Mouse (Mus musculus): ENCODE data around the gene Wsb2. TPM values are rescaled to one million over a fixed set of nuclear protein-coding genes. Genes with fewer than 3 reads are reported as not detected.

Gene Wsb2
- polyA plus RNA-seq, 1 experiment = 131 TPM

DNA sequence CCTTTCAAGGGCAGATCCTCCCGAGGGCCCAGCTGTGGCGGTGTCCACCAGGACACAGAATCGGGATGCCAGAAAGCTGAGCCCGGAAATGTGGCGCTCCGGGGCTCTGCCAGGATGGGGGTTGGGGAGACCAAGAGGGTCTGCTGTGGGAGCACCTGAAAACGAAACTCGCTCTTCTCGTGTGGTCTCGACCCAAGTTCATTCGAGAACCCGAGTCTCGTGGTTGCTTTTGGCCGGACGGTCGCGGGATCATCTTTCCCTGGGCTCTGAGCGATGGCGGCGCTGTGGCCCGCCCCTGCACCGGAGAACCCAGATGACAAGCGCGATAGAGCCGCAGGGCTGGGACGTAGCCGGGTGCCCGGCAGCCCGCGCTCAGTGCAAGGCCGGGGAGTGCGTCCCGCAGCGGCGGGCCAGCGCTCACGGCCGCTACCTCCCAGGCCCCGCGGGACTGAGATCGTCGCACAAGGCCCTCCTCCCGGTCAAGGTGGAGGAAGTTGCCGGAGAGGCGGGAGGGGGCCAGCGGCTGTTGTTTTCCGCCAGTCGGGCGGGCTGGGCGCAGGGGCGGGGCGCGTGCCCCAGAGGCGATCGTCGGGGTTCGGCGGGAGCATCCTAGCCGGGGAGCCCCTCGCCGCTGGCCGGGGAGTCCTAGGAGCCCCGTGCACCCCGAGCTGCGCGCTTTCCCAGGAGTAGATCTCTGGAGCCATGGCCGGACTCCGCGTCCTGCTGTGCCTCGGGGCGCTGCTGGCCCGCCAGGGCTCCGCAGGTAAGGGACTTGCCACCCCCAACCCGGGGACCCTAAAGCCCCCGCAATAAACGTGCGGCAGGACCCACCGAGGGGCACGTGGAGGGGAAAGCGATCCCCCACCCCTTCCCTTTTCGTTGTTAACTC lies 38.1 kb upstream of the Wsb2 start, which contains the start of gene Vsig10:
Gene Vsig10, plus strand, starts transcription at position 343 of the 889 bp plus-strand sequence.
- H3K79me2 ChIP-seq (ENCODE audit: control insufficient read depth, insufficient read depth) = no peaks in the 10 kb centered on the region
- no peaks in the 10 kb centered on the region for H3K79me3 ChIP-seq (ENCODE audit: low read depth)
- H3K4me3 ChIP-seq (ENCODE audit: insufficient read depth, poor library complexity, severe bottlenecking) = peak within 1 kb of the TSS; percentile 50
- H3K36me3 ChIP-seq (ENCODE audit: control insufficient read depth, insufficient read depth) = no peaks in the 10 kb centered on the region
- peak within 1 kb of the TSS; percentile 69 for H3ac ChIP-seq (ENCODE audit: control insufficient read depth, insufficient read length, low read depth)
- TF ChIP-seq CTCF (IDR thresholded peaks at IDR 0.05; ENCODE audit: control insufficient read depth, insufficient read depth, insufficient read length) = peak; percentile 20
- no peak for TF ChIP-seq MAX (IDR thresholded peaks at IDR 0.05)
- H3K27me3 ChIP-seq (ENCODE audit: control insufficient read depth, insufficient read depth, insufficient read length) = no peaks in the 10 kb centered on the region

DNA sequence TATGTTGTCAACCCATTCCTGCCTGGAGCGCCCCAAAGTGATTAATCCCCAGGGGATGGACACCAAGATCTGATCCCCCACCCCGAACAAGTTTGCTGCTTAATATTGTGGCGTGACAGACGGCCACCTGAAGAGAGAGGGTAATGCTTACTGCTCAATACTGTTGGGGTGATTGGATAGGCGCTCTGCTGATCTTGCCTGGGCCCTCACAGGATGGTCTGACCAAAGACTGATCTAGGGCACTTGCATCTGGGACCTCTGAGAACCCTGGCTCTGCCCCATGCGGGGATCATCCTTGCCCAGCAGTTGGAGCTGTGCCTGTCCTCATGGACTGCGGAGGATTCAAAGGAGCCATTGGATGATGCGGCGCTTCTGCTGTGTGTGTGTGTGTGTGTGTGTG lies 33.4 kb upstream of the Wsb2 start:
- Histone ChIP-seq H3K79me2 (ENCODE audit: control insufficient read depth, insufficient read depth) (no peaks in the 10 kb centered on the region), H3K27me3 (ENCODE audit: control insufficient read depth, insufficient read depth, insufficient read length) (no peaks in the 10 kb centered on the region), H3K36me3 (ENCODE audit: control insufficient read depth, insufficient read depth) (no peaks in the 10 kb centered on the region), H3K4me3 (ENCODE audit: insufficient read depth, poor library complexity, severe bottlenecking) (no peak overlapping the region), H3K79me3 (ENCODE audit: low read depth) (no peaks in the 10 kb centered on the region), H3ac (ENCODE audit: control insufficient read depth, insufficient read length, low read depth) (no peak overlapping the region)
- TF ChIP-seq FOSL1 (IDR thresholded peaks at IDR 0.05; ENCODE audit: insufficient read depth, low read length, poor library complexity, severe bottlenecking) = no peak
- TF ChIP-seq CEBPB (IDR thresholded peaks at IDR 0.05; ENCODE audit: low read depth) = no peak
- TF ChIP-seq MAX (IDR thresholded peaks at IDR 0.05) = no peak
- no peak for TF ChIP-seq MYOG (IDR thresholded peaks at IDR 0.05; ENCODE audit: control insufficient read depth, extremely low read depth, insufficient read length)
- TF ChIP-seq USF1 (IDR thresholded peaks at IDR 0.05; ENCODE audit: low read depth) = no peak

DNA sequence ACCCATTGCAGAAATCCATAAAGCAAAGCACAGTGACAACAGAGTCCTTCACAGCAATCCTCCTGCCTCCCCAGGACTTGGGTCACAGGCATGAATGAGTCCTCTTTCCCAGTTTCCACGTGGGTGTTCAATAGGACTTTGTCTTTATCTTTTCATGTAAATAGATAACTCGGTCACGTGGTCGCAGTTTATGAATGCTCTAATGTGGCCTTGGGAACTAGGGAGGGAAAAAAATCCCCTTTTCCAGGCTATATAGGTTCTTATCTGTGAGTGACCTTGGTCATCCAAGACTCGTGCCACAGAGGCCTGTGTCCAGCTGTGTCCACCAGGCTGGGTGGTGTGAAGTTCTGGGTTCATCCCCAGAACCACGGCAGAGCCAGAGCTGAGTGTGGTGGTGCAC lies 30.7 kb upstream of the Wsb2 start:
- Histone ChIP-seq H3K79me2 (ENCODE audit: control insufficient read depth, insufficient read depth) (no peaks in the 10 kb centered on the region), H3K4me3 (ENCODE audit: insufficient read depth, poor library complexity, severe bottlenecking) (no peak overlapping the region), H3ac (ENCODE audit: control insufficient read depth, insufficient read length, low read depth) (no peak overlapping the region), H3K27me3 (ENCODE audit: control insufficient read depth, insufficient read depth, insufficient read length) (no peaks in the 10 kb centered on the region), H3K36me3 (ENCODE audit: control insufficient read depth, insufficient read depth) (no peaks in the 10 kb centered on the region), H3K79me3 (ENCODE audit: low read depth) (no peaks in the 10 kb centered on the region)
- TF ChIP-seq CTCF (IDR thresholded peaks at IDR 0.05; ENCODE audit: control insufficient read depth, insufficient read depth, insufficient read length) = no peak
- no peak for TF ChIP-seq FOSL1 (IDR thresholded peaks at IDR 0.05; ENCODE audit: insufficient read depth, low read length, poor library complexity, severe bottlenecking)
- TF ChIP-seq USF1 (IDR thresholded peaks at IDR 0.05; ENCODE audit: low read depth) = no peak
- TF ChIP-seq MYOD1 (IDR thresholded peaks at IDR 0.05; ENCODE audit: control insufficient read depth, insufficient read length, low read depth) = no peak
- no peak for TF ChIP-seq MYOG (IDR thresholded peaks at IDR 0.05; ENCODE audit: control insufficient read depth, extremely low read depth, insufficient read length)
- TF ChIP-seq MAX (IDR thresholded peaks at IDR 0.05) = no peak
- no peak for TF ChIP-seq CEBPB (IDR thresholded peaks at IDR 0.05; ENCODE audit: low read depth)

DNA sequence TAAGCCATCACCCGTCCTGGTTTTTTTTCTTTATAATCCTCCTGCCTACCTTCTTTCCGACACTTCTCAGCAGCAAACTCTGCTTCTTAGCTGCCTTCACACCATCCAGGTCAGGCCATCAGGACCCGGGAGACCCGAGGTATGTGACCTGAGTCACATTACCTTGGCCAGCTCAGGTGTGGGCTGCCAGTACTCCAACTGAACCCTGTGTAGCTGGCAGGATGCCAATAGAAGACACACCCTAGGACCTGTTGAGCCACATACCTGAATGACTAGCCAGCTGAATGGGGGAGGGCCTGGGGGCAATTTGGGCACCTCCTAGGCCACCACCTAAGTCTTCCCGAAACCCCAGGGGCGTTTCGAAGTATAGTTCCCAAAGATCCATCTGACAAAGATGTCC lies 26.6 kb upstream of the Wsb2 start:
- Histone ChIP-seq H3K36me3 (ENCODE audit: control insufficient read depth, insufficient read depth) (peaks cover 3% of the 10 kb centered on the region), H3K27me3 (ENCODE audit: control insufficient read depth, insufficient read depth, insufficient read length) (no peaks in the 10 kb centered on the region), H3ac (ENCODE audit: control insufficient read depth, insufficient read length, low read depth) (no peak overlapping the region), H3K79me3 (ENCODE audit: low read depth) (no peaks in the 10 kb centered on the region), H3K79me2 (ENCODE audit: control insufficient read depth, insufficient read depth) (no peaks in the 10 kb centered on the region), H3K4me3 (ENCODE audit: insufficient read depth, poor library complexity, severe bottlenecking) (no peak overlapping the region)
- TF ChIP-seq MYOG (IDR thresholded peaks at IDR 0.05; ENCODE audit: control insufficient read depth, extremely low read depth, insufficient read length) = no peak
- TF ChIP-seq CEBPB (IDR thresholded peaks at IDR 0.05; ENCODE audit: low read depth) = no peak
- TF ChIP-seq USF1 (IDR thresholded peaks at IDR 0.05; ENCODE audit: low read depth) = no peak
- TF ChIP-seq MYOD1 (IDR thresholded peaks at IDR 0.05; ENCODE audit: control insufficient read depth, insufficient read length, low read depth) = no peak
- no peak for TF ChIP-seq CTCF (IDR thresholded peaks at IDR 0.05; ENCODE audit: control insufficient read depth, insufficient read depth, insufficient read length)
- TF ChIP-seq FOSL1 (IDR thresholded peaks at IDR 0.05; ENCODE audit: insufficient read depth, low read length, poor library complexity, severe bottlenecking) = no peak
- TF ChIP-seq MAX (IDR thresholded peaks at IDR 0.05) = no peak

DNA sequence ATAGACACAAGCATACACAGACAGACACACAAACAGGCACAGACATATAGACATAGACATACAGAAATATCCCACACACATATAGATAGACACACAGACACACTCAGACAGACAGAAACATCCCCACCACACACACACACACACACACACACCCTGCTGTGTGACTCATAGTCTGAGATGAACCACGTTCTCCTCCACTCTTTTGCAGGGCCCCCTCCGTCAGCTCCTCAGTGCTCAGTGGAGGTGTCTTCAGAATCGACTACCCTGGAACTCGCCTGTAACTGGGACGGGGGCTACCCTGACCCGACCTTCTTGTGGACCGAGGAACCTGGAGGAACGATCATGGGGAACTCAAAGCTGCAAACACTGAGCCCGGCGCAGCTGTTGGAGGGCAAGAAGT lies 19.1 kb upstream of the Wsb2 start:
- Histone ChIP-seq H3K4me3 (ENCODE audit: insufficient read depth, poor library complexity, severe bottlenecking) (no peak overlapping the region), H3ac (ENCODE audit: control insufficient read depth, insufficient read length, low read depth) (no peak overlapping the region), H3K27me3 (ENCODE audit: control insufficient read depth, insufficient read depth, insufficient read length) (no peaks in the 10 kb centered on the region), H3K36me3 (ENCODE audit: control insufficient read depth, insufficient read depth) (peaks cover 6% of the 10 kb centered on the region), H3K79me3 (ENCODE audit: low read depth) (no peaks in the 10 kb centered on the region), H3K79me2 (ENCODE audit: control insufficient read depth, insufficient read depth) (no peaks in the 10 kb centered on the region)
- TF ChIP-seq CTCF (IDR thresholded peaks at IDR 0.05; ENCODE audit: control insufficient read depth, insufficient read depth, insufficient read length) (no peak), MAX (IDR thresholded peaks at IDR 0.05) (no peak), USF1 (IDR thresholded peaks at IDR 0.05; ENCODE audit: low read depth) (no peak), MYOD1 (IDR thresholded peaks at IDR 0.05; ENCODE audit: control insufficient read depth, insufficient read length, low read depth) (no peak), FOSL1 (IDR thresholded peaks at IDR 0.05; ENCODE audit: insufficient read depth, low read length, poor library complexity, severe bottlenecking) (no peak), CEBPB (IDR thresholded peaks at IDR 0.05; ENCODE audit: low read depth) (no peak), MYOG (IDR thresholded peaks at IDR 0.05; ENCODE audit: control insufficient read depth, extremely low read depth, insufficient read length) (no peak)

DNA sequence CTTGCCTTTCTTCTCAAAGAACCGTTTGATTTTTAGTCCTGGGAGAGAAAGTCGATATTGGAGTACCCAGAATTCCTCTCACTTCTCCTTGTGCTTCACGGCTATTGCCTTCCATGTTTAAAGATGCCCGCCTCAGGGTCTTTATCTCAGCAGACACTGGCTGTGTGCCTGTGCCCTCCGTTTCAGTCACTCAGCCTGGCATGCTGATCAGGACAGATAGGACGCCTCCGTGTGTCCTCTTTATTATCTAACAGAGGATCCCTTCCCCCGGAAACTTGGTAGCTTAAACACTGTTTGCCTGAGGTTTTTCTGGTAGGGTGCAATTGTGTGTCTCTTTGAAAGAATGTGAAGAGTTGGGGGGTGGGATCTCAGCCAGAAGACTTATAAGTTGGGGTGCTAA lies 18.6 kb upstream of the Wsb2 start:
- Histone ChIP-seq H3K27me3 (ENCODE audit: control insufficient read depth, insufficient read depth, insufficient read length) (no peaks in the 10 kb centered on the region), H3ac (ENCODE audit: control insufficient read depth, insufficient read length, low read depth) (no peak overlapping the region), H3K79me2 (ENCODE audit: control insufficient read depth, insufficient read depth) (no peaks in the 10 kb centered on the region), H3K79me3 (ENCODE audit: low read depth) (no peaks in the 10 kb centered on the region), H3K36me3 (ENCODE audit: control insufficient read depth, insufficient read depth) (peaks cover 6% of the 10 kb centered on the region), H3K4me3 (ENCODE audit: insufficient read depth, poor library complexity, severe bottlenecking) (no peak overlapping the region)
- TF ChIP-seq MYOG (IDR thresholded peaks at IDR 0.05; ENCODE audit: control insufficient read depth, extremely low read depth, insufficient read length) (no peak), CEBPB (IDR thresholded peaks at IDR 0.05; ENCODE audit: low read depth) (no peak), MAX (IDR thresholded peaks at IDR 0.05) (no peak), CTCF (IDR thresholded peaks at IDR 0.05; ENCODE audit: control insufficient read depth, insufficient read depth, insufficient read length) (no peak), MYOD1 (IDR thresholded peaks at IDR 0.05; ENCODE audit: control insufficient read depth, insufficient read length, low read depth) (no peak), FOSL1 (IDR thresholded peaks at IDR 0.05; ENCODE audit: insufficient read depth, low read length, poor library complexity, severe bottlenecking) (no peak)
